Mouse (Mus musculus) myocyte (in vitro differentiated cells): Measurements from ENCODE around the gene Lsmem1. TPM values are rescaled to one million over a fixed set of nuclear protein-coding genes. Genes with fewer than 3 reads are reported as not detected.

Source experiments
- H3K27me3 ChIP-seq: one replicate; pipeline ENCODE4 v1.6.1; 2011; ENCODE audit not compliant: control insufficient read depth, insufficient read depth, insufficient read length
- H3K36me3 ChIP-seq: one replicate; pipeline ENCODE4 v1.6.1; 2011; ENCODE audit not compliant: control insufficient read depth, insufficient read depth
- H3K4me2 ChIP-seq: one replicate; pipeline ENCODE4 v1.6.1; 2011; ENCODE audit warnings: low read depth, control low read depth
- H3K4me3 ChIP-seq: one replicate; pipeline ENCODE4 v1.5.1; 2011; ENCODE audit warnings: mild to moderate bottlenecking, control low read depth, moderate library complexity
- H3K79me2 ChIP-seq: one replicate; pipeline ENCODE4 v1.6.1; 2011; ENCODE audit not compliant: control insufficient read depth, insufficient read depth
- H3ac ChIP-seq: one replicate; pipeline ENCODE4 v1.6.1; 2011; ENCODE audit not compliant: control insufficient read depth, insufficient read length
- CEBPB ChIP-seq: IDR thresholded peaks from 2 replicates; pipeline ENCODE4 v1.6.1; 2011; ENCODE audit warnings: mild to moderate bottlenecking, moderate library complexity; ENCODE audit not compliant: poor library complexity, insufficient read depth, severe bottlenecking
- E2F4 ChIP-seq: IDR thresholded peaks from one replicate; pipeline ENCODE4 v1.6.1; 2011; ENCODE audit warnings: mild to moderate bottlenecking, control low read depth, moderate library complexity; ENCODE audit not compliant: insufficient read depth
- MAX ChIP-seq: IDR thresholded peaks from one replicate; pipeline ENCODE4 v1.6.1; 2011; ENCODE audit warnings: low read depth, mild to moderate bottlenecking, control low read depth
- MYOD1 ChIP-seq, 3 experiments: IDR thresholded peaks; one replicate each; pipeline ENCODE4 v1.6.1; 2011; ENCODE audit warnings: control low read depth in 2 of 3, low read depth in 2 of 3, mild to moderate bottlenecking in 2 of 3, moderate library complexity in 1 of 3; ENCODE audit not compliant: insufficient read length in 2 of 3, control insufficient read depth in 1 of 3
- MYOG ChIP-seq, 3 experiments: IDR thresholded peaks; one replicate each; pipeline ENCODE4 v1.6.1; 2011; ENCODE audit warnings: control low read depth in 2 of 3, low read depth in 2 of 3, mild to moderate bottlenecking in 2 of 3; ENCODE audit not compliant: insufficient read length in 2 of 3, control insufficient read depth in 1 of 3, insufficient read depth in 1 of 3
- POLR2A ChIP-seq: IDR thresholded peaks from one replicate; pipeline ENCODE4 v1.6.1; 2011; ENCODE audit warnings: low read depth, mild to moderate bottlenecking, control low read depth, moderate library complexity; ENCODE audit not compliant: insufficient read length
- POLR2AphosphoS2 ChIP-seq: IDR thresholded peaks from one replicate; pipeline ENCODE4 v1.6.1; 2011; ENCODE audit warnings: low read depth, control low read depth; ENCODE audit not compliant: insufficient read length
- REST ChIP-seq: IDR thresholded peaks from one replicate; pipeline ENCODE4 v1.6.1; 2011; ENCODE audit warnings: mild to moderate bottlenecking, control low read depth, moderate library complexity; ENCODE audit not compliant: insufficient read depth, insufficient read length
- SRF ChIP-seq: IDR thresholded peaks from one replicate; pipeline ENCODE4 v1.6.1; 2011; ENCODE audit warnings: low read depth; ENCODE audit not compliant: control insufficient read depth, insufficient read length
- TCF12 ChIP-seq: IDR thresholded peaks from one replicate; pipeline ENCODE4 v1.6.1; 2011; ENCODE audit warnings: mild to moderate bottlenecking, control low read depth; ENCODE audit not compliant: poor library complexity, insufficient read depth, severe bottlenecking
- TCF3 ChIP-seq: IDR thresholded peaks from one replicate; pipeline ENCODE4 v1.6.1; 2011; ENCODE audit warnings: low read depth, control low read depth; ENCODE audit not compliant: insufficient read length
- USF1 ChIP-seq: IDR thresholded peaks from one replicate; pipeline ENCODE4 v1.6.1; 2011; ENCODE audit warnings: low read depth, mild to moderate bottlenecking, control low read depth, moderate library complexity
- polyA plus RNA-seq: library from polyadenylated mRNA; unstranded; fragments of >200 nt; fragmentation: generic; extraction: Trizol; gene quantifications from one replicate; pipeline ENCODE4 v1.2.1, GENCODE M21; 2012; ENCODE audit warnings: missing spikeins

Lsmem1 gene
- polyA plus RNA-seq, 1 experiment: 0.22 TPM

GRCm38 (mm10) chr12:40214888-40215876 is 15.9 kb upstream of the Lsmem1 start:
- H3K4me3 ChIP-seq: no peak overlapping the region
- peaks cover 81% of the 10 kb centered on the region for H3K79me2 ChIP-seq
- no peak overlapping the region for H3K4me2 ChIP-seq
- TF ChIP-seq USF1 (no peak), MAX (no peak), POLR2A (no peak), MYOD1 (IDR thresholded peaks at IDR 0.05; ENCODE audit: control insufficient read depth in 1 of 3, insufficient read length in 2 of 3, low read depth in 2 of 3) (no peak), CEBPB (no peak), TCF3 (no peak), SRF (no peak), MYOG (IDR thresholded peaks at IDR 0.05; ENCODE audit: control insufficient read depth in 1 of 3, insufficient read depth in 1 of 3, insufficient read length in 2 of 3, low read depth in 2 of 3) (no peak), TCF12 (no peak), REST (no peak), POLR2AphosphoS2 (no peak), E2F4 (no peak)
- no peak overlapping the region for H3ac ChIP-seq
- no peaks in the 10 kb centered on the region for H3K27me3 ChIP-seq
- peaks cover 69% of the 10 kb centered on the region for H3K36me3 ChIP-seq

DNA sequence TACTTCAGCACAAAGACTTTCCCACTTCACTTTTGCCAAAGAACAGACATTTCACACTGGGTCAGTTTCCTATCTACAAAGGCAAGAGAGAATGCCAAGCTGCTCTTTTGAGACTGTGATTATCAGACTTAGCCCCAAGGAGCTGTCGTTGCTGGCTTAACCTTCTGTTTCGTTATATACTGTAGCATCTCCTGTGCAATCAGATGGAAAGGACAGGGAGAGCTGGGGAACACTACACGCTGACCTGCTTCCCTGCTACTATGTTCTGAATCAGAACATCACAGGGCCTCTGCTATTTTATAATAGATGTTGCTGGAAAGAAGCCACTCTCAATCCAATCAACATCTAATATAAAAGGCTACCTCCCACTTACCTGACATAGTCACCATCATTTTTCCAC is 9.8 kb upstream of the Lsmem1 start:
- Histone ChIP-seq H3K36me3 (peaks cover 96% of the 10 kb centered on the region), H3K4me3 (no peak overlapping the region), H3K79me2 (peaks cover 35% of the 10 kb centered on the region), H3K27me3 (no peaks in the 10 kb centered on the region), H3ac (no peak overlapping the region), H3K4me2 (no peak overlapping the region)
- TF ChIP-seq REST (no peak), E2F4 (no peak), MAX (no peak), POLR2A (no peak), MYOG (IDR thresholded peaks at IDR 0.05; ENCODE audit: control insufficient read depth in 1 of 3, insufficient read depth in 1 of 3, insufficient read length in 2 of 3, low read depth in 2 of 3) (no peak), SRF (no peak), MYOD1 (IDR thresholded peaks at IDR 0.05; ENCODE audit: control insufficient read depth in 1 of 3, insufficient read length in 2 of 3, low read depth in 2 of 3) (no peak), CEBPB (no peak), TCF3 (no peak)

DNA sequence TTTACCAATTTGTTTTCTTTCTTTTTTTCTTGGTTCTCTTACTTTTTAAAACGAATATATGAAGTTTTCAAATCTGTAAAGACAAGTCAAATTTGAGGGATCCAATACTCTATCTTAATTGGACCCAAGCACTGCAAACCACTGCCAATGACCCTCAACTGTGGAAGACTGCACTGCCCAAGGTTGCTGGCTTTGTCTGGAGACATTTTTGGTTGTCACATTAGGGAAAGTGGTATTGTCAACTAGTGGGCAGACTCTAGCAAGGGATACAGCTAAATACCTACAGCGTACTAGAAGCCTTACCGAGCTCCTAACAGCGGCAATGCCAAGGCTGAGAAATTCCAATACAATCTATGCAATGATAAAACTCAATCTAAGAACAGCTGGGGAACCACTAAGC is 8.6 kb upstream of the Lsmem1 start:
- no peaks in the 10 kb centered on the region for H3K27me3 ChIP-seq
- peaks cover 26% of the 10 kb centered on the region for H3K79me2 ChIP-seq
- no peak overlapping the region for H3K4me3 ChIP-seq
- H3ac ChIP-seq: no peak overlapping the region
- no peak overlapping the region for H3K4me2 ChIP-seq
- H3K36me3 ChIP-seq: peaks cover 96% of the 10 kb centered on the region
- TF ChIP-seq TCF3 (no peak), REST (no peak), CEBPB (no peak), E2F4 (no peak), POLR2A (no peak), SRF (no peak), MYOD1 (IDR thresholded peaks at IDR 0.05; ENCODE audit: control insufficient read depth in 1 of 3, insufficient read length in 2 of 3, low read depth in 2 of 3) (no peak), USF1 (no peak), TCF12 (no peak), MYOG (IDR thresholded peaks at IDR 0.05; ENCODE audit: control insufficient read depth in 1 of 3, insufficient read depth in 1 of 3, insufficient read length in 2 of 3, low read depth in 2 of 3) (no peak), POLR2AphosphoS2 (no peak), MAX (no peak)

DNA sequence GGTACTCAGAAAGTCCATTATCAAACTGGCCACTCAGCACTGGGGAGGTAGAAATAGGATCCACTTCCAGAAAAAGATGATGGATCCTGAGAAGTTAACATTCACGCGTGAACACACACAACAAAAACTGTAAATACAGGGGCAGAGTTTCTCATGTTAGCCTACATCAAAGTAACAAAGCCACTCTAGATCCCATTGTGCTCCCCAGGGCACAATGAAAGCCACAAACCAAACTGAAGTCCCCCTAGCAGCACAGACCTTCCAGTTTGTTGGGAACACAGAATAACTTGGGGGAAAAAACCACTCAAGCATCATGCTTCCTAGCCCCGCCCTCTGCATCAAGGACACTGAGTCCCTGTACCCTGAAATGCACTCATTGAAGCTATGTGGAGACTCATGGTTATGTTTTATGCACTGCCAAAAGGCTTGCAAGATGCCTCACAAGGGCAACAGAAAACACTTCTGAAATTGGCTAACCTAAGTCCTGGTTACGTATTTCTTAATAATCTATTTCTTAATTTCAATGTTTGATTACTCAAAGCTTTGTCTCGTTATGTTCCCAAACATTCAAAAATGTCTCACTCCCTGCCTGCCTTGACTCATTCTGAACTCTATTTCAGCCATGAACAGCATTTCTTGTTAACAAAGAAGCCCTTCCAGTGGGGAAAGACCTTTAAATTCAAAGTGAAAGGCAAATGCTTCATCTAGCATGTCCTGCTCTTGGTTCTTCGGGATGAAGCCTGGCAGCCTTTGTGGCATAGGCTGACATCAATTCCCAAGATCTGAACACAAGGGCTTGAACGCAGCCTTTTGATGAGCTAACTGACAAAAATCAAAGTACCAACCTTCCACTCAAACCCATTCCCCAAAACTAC is 3.1 kb upstream of the Lsmem1 start:
- no peak for TF ChIP-seq MYOG (IDR thresholded peaks at IDR 0.05; ENCODE audit: control insufficient read depth in 1 of 3, insufficient read depth in 1 of 3, insufficient read length in 2 of 3, low read depth in 2 of 3)
- TF ChIP-seq POLR2A: no peak
- TF ChIP-seq TCF12: no peak
- no peak for TF ChIP-seq CEBPB
- TF ChIP-seq REST: no peak
- no peak for TF ChIP-seq MYOD1 (IDR thresholded peaks at IDR 0.05; ENCODE audit: control insufficient read depth in 1 of 3, insufficient read length in 2 of 3, low read depth in 2 of 3)
- TF ChIP-seq E2F4: no peak
- TF ChIP-seq POLR2AphosphoS2: no peak
- TF ChIP-seq USF1: no peak
- H3K4me3 ChIP-seq: no peak overlapping the region
- H3ac ChIP-seq: no peak overlapping the region
- peaks cover 69% of the 10 kb centered on the region for H3K36me3 ChIP-seq
- no peak overlapping the region for H3K4me2 ChIP-seq
- H3K27me3 ChIP-seq: no peaks in the 10 kb centered on the region
- H3K79me2 ChIP-seq: no peaks in the 10 kb centered on the region
